Mouse (Mus musculus) limb, embryonic 11.5 days (tissue): ENCODE data around the gene Slc29a4. TPM values are rescaled to one million over a fixed set of nuclear protein-coding genes. Genes with fewer than 3 reads are reported as not detected.

ENCODE experiments used
- ATAC-seq: fragments of 200-750 bp; cut with Nextera tagmentation; 2 replicates; pipeline ENCODE4 v1.8.0; 2017; ENCODE audit warnings: low read depth; ENCODE audit not compliant: insufficient number of reproducible peaks, low FRiP score, low TSS enrichment
- DNase-seq: peaks from one replicate; pipeline ENCODE4 v3.0.0-alpha.2; 2015; ENCODE audit warnings: low spot score
- H3K27ac ChIP-seq: fragments of 300-500 bp; sonication (generic); replicated peaks from 2 replicates; pipeline ENCODE4 v1.5.1; 2014; ENCODE audit warnings: low read depth, mild to moderate bottlenecking, low read length
- H3K27me3 ChIP-seq: fragments of 300-500 bp; sonication (generic); 2 replicates; pipeline ENCODE4 v1.6.1; 2014; ENCODE audit warnings: mild to moderate bottlenecking, low read length, mixed read lengths; ENCODE audit not compliant: control insufficient read depth, insufficient read depth
- H3K36me3 ChIP-seq: fragments of 300-500 bp; sonication (generic); 2 replicates; pipeline ENCODE4 v1.6.1; 2014; ENCODE audit warnings: mild to moderate bottlenecking, low read length, moderate library complexity, mixed read lengths; ENCODE audit not compliant: control insufficient read depth, insufficient read depth
- H3K4me1 ChIP-seq: fragments of 300-500 bp; sonication (generic); 2 replicates; pipeline ENCODE4 v1.6.1; 2014; ENCODE audit warnings: low read length, mixed read lengths; ENCODE audit not compliant: control insufficient read depth, insufficient read depth
- H3K4me2 ChIP-seq: fragments of 300-500 bp; sonication (generic); 2 replicates; pipeline ENCODE4 v1.6.1; 2014; ENCODE audit warnings: low read depth, mild to moderate bottlenecking, moderate library complexity; ENCODE audit not compliant: severe bottlenecking
- H3K4me3 ChIP-seq: fragments of 300-500 bp; sonication (generic); 2 replicates; pipeline ENCODE4 v1.5.1; 2014; ENCODE audit warnings: low read depth, low read length
- H3K9ac ChIP-seq: fragments of 300-500 bp; sonication (generic); 2 replicates; pipeline ENCODE4 v1.6.1; 2014; ENCODE audit warnings: mild to moderate bottlenecking, low read length
- H3K9me3 ChIP-seq: fragments of 300-500 bp; sonication (generic); 2 replicates; pipeline ENCODE4 v1.6.1; 2016; ENCODE audit warnings: low read length; ENCODE audit not compliant: control insufficient read depth
- WGBS: fragments of 180-500 bp; shearing (Covaris S2); extraction: QIAGEN DNeasy Blood & Tissue Kit; methylation state at CpG from one replicate; pipeline ENCODE4 v1.1.7; 2014; 5-methylcytosine and 5-hydroxymethylcytosine counted together
- polyA plus RNA-seq: library from polyadenylated mRNA; unstranded; fragments of >200 nt; fragmentation: Nextera tagmentation; extraction: Ambion mirVana; gene quantifications from 2 replicates; pipeline ENCODE4 v1.2.1, GENCODE M21; 2014

Gene Slc29a4
- polyA plus RNA-seq, 1 experiment from 2014 or later = 13.0 TPM

DNA sequence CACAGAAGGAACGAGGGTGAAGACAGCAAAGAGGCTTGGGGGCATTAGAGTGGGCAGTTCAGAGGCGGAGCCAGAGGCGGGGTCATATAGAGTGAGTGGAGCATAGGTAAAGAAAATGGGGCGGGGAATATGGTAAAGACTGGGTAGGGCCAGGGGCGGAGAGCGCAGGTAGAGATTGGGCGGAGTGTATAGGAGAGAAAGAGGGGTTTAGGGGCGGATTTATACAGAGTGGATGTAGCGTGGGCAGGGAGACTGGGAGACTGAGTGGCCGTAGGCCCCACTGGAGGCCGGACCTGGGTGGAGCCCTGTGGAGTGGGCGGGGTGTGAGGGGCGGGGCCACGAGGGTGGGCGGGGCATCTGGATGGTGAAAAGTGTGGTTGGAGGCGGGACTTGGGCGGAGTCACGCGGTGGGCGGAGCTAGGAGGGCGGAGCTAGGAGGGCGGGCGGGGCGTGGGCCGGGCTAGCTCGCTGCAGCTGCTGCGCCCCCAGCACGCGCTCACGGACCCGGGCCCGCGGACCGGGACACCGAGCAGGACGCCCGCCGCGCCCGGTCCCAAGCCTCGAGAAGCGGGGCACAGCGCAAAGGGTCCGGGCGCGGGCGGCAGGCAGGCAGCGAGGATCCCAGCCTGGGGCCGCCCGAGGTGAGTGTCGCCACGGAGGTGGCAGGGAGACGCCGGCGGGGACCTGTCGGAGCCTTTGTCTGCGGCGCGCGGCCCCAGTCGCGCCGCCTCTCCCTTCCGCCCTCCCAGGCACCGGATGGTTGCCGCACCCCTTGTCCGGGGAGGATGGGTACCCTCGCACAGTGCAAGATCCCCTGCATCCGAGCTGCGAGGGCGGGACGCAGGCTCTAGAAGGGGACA, 9.6 kb downstream of the Slc29a4 start:
- Histone ChIP-seq H3K4me2 (peak overlapping the region; percentile 92), H3K4me1 (no peaks in the 10 kb centered on the region), H3K27ac (no peak overlapping the region), H3K9ac (peak overlapping the region; percentile 74), H3K36me3 (no peaks in the 10 kb centered on the region), H3K4me3 (peak overlapping the region; percentile 70), H3K27me3 (peaks cover 4% of the 10 kb centered on the region; the same call in 1 of the 2 replicates), H3K9me3 (no peaks in the 10 kb centered on the region)
- ATAC-seq (peak; percentile 77), DNase-seq (peak; percentile 88)
- 1% methylated on average over 54 of the region's 72 CpGs for WGBS

DNA sequence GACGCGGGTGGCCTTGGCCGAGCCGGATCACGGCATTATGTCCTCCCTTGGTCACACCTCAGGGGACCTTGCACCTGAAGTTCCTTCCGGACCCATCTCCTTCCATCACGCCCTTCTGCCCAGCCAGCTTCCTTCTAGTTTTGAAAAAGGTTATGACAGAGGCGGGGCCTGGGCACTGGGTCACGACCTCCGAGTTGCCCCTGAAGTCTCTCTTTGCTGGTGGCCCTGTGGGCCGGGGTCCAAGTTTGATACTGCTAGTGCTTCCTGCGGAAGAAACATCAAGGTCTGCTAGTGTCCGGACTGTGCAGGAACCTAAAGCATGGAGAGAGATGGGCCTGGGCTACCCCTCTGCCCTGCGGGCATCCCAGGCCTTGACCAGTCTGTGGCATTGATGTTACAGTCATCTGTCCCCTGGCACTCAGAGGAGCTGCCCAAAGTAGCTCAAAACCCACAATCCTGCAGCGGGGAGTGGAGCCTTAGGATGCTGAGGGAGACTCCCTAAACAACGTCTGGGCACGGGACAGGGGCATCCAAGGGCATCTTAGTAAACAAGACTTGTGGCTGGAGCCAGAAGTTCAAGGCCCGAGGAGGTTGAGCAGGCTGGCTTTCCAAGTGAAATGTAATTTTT, 10.3 kb downstream of the Slc29a4 start:
- H3K27ac ChIP-seq = no peak overlapping the region
- H3K9me3 ChIP-seq = no peaks in the 10 kb centered on the region
- H3K36me3 ChIP-seq = no peaks in the 10 kb centered on the region
- H3K9ac ChIP-seq = peak overlapping the region; percentile 74
- 25% methylated on average over 18 of the region's 18 CpGs for WGBS
- H3K4me2 ChIP-seq = peak overlapping the region; percentile 92
- peak; percentile 47 for DNase-seq
- no peak; the same call in 1 of the 2 replicates for ATAC-seq
- peaks cover 4% of the 10 kb centered on the region; the same call in 1 of the 2 replicates for H3K27me3 ChIP-seq
- H3K4me1 ChIP-seq = no peaks in the 10 kb centered on the region
- peak overlapping the region; percentile 70 for H3K4me3 ChIP-seq

DNA sequence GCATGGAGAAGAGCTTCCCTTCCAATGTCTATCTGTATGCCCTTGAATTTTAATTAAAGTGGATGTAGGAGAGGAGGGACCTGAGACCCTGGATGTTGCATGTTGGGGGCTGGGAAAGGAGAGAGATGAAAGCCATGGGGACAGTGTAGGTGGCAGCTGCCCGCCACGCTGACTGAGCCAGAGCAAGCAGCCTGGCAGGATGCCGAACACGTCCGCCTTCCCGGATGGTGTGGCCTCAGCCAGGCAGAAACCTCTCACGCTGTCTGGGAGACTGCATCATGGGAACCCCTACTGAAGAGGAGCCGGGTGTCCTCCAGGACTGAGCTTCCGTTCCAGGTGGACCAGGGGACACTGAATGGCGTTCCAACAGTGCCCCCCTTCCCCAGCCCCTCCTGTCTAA, 11.3 kb downstream of the Slc29a4 start:
- Histone ChIP-seq H3K27ac (no peak overlapping the region), H3K9me3 (no peaks in the 10 kb centered on the region), H3K4me1 (no peaks in the 10 kb centered on the region), H3K9ac (no peak overlapping the region), H3K4me3 (no peak overlapping the region), H3K36me3 (no peaks in the 10 kb centered on the region), H3K27me3 (peaks cover 4% of the 10 kb centered on the region; the same call in 1 of the 2 replicates), H3K4me2 (no peak overlapping the region)
- ATAC-seq (no peak), DNase-seq (no peak)
- WGBS = 87% methylated on average over 10 of the region's 10 CpGs

DNA sequence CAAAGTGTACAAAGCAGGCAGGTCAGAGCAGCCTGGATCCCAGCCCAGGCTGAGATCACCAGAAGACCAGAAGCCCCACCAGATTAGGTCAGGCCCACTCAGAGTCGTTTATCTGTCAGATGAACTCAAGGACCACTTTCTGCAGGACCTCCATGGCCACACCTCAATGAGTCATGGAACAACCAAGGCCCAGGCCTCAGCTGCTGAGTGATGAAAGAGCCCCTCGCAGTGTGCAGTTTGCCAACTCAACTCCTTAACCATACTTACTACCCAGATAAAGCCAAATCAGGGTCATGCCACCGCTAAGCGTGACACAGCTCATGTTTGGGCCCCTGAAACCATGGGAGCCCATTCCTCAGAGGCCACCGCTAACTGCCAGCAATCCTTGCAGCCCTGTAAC, 15.4 kb downstream of the Slc29a4 start:
- 89% methylated on average over 5 of the region's 5 CpGs for WGBS
- H3K27me3 ChIP-seq = no peaks in the 10 kb centered on the region

DNA sequence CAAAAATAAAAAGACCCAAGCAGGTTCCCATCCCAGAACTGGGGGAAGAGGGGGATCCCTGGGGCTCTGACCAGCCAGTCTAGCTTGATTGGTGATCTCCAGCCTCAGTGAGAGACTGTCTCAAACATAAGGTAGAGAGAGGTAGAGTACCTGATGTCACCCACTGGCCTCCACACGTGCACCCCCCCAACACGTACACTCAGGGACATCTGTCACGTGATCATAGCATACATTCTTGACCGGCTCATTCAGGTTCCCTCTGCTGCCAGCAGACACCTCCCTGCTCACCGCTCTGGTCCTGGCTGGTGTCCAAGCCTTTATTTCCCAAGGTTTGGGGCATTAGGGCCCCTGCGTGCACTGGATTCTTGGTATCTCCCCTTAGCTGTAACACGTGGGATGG, 17.1 kb downstream of the Slc29a4 start:
- no peaks in the 10 kb centered on the region for H3K36me3 ChIP-seq
- H3K27ac ChIP-seq = no peak overlapping the region
- 89% methylated on average over 7 of the region's 7 CpGs for WGBS
- H3K4me2 ChIP-seq = no peak overlapping the region
- H3K9ac ChIP-seq = no peak overlapping the region
- ATAC-seq (no peak), DNase-seq (no peak)
- H3K4me3 ChIP-seq = no peak overlapping the region
- H3K9me3 ChIP-seq = no peaks in the 10 kb centered on the region
- H3K27me3 ChIP-seq = no peaks in the 10 kb centered on the region
- no peaks in the 10 kb centered on the region for H3K4me1 ChIP-seq

More for the DNA sequence above, 15.4 kb downstream of the Slc29a4 start:
- Histone ChIP-seq H3K36me3 (no peaks in the 10 kb centered on the region), H3K4me2 (no peak overlapping the region), H3K9ac (no peak overlapping the region), H3K4me3 (no peak overlapping the region), H3K27ac (no peak overlapping the region), H3K4me1 (no peaks in the 10 kb centered on the region), H3K9me3 (no peaks in the 10 kb centered on the region)
- ATAC-seq = no peak
- DNase-seq = no peak

DNA sequence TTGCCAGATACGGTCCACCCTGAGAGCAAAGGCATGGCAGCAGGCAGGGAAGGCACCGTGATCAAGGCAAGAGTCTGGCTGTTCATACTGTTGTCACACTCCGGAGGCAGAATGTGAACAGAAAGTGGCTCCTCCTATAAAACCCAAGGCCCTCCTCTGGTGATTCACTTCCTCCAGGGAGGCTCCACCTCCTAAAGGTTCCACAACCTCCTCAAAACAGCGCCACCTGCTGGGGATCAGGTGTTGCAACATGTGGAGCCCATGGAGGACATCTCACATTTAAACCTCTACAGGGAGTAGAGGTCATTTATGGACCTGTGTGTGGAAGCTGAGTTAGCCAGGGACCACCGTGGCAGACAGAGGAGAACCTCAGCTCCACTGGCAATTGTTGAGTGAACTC, 20.1 kb downstream of the Slc29a4 start:
- Histone ChIP-seq H3K27me3 (no peaks in the 10 kb centered on the region), H3K27ac (no peak overlapping the region), H3K9me3 (no peaks in the 10 kb centered on the region), H3K4me2 (no peak overlapping the region), H3K4me1 (no peaks in the 10 kb centered on the region), H3K4me3 (no peak overlapping the region), H3K36me3 (no peaks in the 10 kb centered on the region), H3K9ac (no peak overlapping the region)
- whole genome bisulfite sequencing = 84% methylated on average over 5 of the region's 5 CpGs
- DNase-seq (no peak), ATAC-seq (no peak)

DNA sequence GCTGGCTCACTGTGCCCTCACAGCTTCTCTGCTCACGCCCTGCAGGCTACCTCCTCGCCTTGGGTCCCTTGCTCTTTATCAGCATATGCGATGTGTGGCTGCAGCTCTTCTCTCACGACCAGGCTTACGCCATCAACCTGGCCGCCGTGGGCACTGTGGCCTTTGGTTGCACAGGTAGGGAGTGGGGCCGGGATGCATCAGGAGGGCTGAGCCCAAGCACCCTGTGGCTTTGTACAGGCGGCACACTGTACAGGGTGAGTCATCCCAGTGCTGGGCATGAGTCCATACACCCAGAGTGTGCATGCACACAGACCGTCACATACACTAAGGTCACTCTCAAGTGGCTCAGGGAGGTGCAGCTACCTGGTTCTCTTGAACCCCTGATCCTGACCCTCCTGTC, 21.7 kb downstream of the Slc29a4 start:
- H3K36me3 ChIP-seq = no peaks in the 10 kb centered on the region
- H3K9ac ChIP-seq = no peak overlapping the region
- DNase-seq (no peak), ATAC-seq (no peak)
- H3K9me3 ChIP-seq = no peaks in the 10 kb centered on the region
- no peaks in the 10 kb centered on the region for H3K27me3 ChIP-seq
- WGBS = 87% methylated on average over 10 of the region's 10 CpGs
- H3K4me1 ChIP-seq = 0 out of 2 replicates have a peak, but pooled peaks cover 2% of the 10 kb centered on the region
- no peak overlapping the region for H3K4me3 ChIP-seq
- no peak overlapping the region for H3K27ac ChIP-seq
- H3K4me2 ChIP-seq = no peak overlapping the region

DNA sequence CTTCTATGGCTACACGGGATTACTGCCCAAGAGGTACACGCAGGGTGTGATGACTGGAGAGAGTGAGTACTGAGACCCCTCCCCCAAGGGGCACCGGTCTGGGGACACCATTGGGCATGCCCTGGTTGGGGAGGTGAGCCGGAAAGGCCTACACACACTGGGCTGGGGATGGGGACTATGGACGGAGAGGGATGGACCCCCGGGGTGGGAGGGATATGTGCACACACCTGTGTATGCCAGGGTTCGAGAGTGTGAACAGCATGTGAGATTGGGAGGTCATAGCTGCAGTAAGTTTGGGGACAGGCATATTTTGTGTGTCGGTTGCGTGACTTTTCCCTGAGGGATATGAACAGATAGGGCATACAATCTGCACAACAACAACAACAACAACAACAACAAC, 22.7 kb downstream of the Slc29a4 start:
- Histone ChIP-seq H3K9ac (no peak overlapping the region), H3K4me2 (no peak overlapping the region), H3K36me3 (no peaks in the 10 kb centered on the region), H3K4me1 (0 out of 2 replicates have a peak, but pooled peaks cover 2% of the 10 kb centered on the region), H3K4me3 (no peak overlapping the region), H3K27me3 (no peaks in the 10 kb centered on the region), H3K9me3 (no peaks in the 10 kb centered on the region), H3K27ac (no peak overlapping the region)
- no peak for DNase-seq
- WGBS = 86% methylated on average over 9 of the region's 9 CpGs
- no peak for ATAC-seq
